Mouse (Mus musculus) testis, adult 2 months (tissue): ENCODE results near the gene Dnah17.

Experiments
- CTCF ChIP-seq: fragments of 200-500 bp; IDR thresholded peaks from 2 replicates; pipeline ENCODE4 v1.5.1; 2012; ENCODE audit warnings: low read depth, mild to moderate bottlenecking, inconsistent platforms, low read length, moderate library complexity; ENCODE audit not compliant: control insufficient read depth, insufficient read depth, insufficient replicate concordance
- POLR2A ChIP-seq: fragments of 200-500 bp; IDR thresholded peaks from 2 replicates; pipeline ENCODE4 v1.6.1; 2012; ENCODE audit warnings: low read depth, mild to moderate bottlenecking, inconsistent platforms, low read length, moderate library complexity; ENCODE audit not compliant: control insufficient read depth

DNA sequence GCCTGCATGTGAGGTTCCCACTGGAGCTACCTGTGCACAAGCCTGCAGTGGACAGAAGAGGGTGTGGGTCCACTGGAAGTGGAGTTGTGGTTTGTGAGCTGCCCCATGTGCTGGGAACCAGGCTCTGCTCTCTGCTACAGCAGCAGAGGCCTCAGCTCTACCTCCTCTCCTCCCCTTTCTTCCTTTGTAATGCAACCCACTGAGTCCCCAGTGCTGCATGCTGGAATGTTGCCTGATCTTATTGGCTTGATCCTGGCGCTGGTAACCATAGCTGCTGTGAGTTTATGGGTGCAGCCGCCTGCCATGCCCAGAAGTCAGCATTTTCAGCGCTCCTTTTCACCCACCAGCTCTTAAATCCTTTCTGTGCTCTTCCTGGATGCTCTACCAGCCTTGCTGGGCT, 134.4 kb downstream of the Dnah17 start:
- TF ChIP-seq POLR2A, result no peak
- no peak for TF ChIP-seq CTCF
